ENCODE assay signal across 14 mouse cellular contexts in the genomic region with DNA sequence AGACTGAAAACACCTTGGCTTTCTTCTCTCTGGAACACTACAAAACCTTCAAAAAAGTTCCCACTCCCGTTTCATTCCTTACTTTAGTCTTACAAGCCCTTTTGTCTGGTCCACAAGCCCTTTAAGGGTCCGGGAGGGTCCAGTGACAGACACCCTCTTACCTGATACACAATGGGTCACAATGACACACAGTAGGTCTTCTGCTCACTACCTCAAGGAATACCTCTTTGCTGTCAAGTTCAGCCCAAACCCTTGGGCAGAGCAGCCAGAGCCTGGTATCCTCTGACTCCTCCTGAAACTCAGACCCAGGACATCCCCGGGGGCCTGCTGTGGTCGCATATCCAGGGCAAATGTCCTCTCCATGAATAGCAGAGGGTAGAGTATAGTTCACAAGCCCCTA. TPM values are rescaled to one million over a fixed set of nuclear protein-coding genes. Genes with fewer than 3 reads are reported as not detected.
"Had no signal": no experiment of that assay in that cellular context is flagged by ENCODE, and none has a peak within 500 bp of the region (broad histone marks: within the 10 kb centered on the region; RNA-seq: fewer than 3 reads in every experiment).

No protein-coding gene starts in this region.

- H3K9me3 ChIP-seq: limb, embryonic 15.5 days; liver, embryonic 12.5 days; midbrain, embryonic 10.5 days; neural tube, embryonic 15.5 days had no signal

- H3K9ac ChIP-seq: limb, embryonic 15.5 days; liver, embryonic 12.5 days; lung, embryonic 14.5 days; neural tube, embryonic 15.5 days had no signal

- DNase-seq: kidney, postnatal 25 days; lung, embryonic 14.5 days; lung, postnatal 10 days; lung, postnatal 4 days; midbrain, embryonic 14.5 days; right cerebral cortex, adult 18-20 months; right cerebral cortex, postnatal 25 days had no signal

- H3K4me3 ChIP-seq: left cerebral cortex, adult 2 months; limb, embryonic 15.5 days; liver, embryonic 12.5 days; midbrain, embryonic 10.5 days; myocyte; neural tube, embryonic 15.5 days had no signal

- H3K27ac ChIP-seq: left cerebral cortex, adult 2 months; limb, embryonic 15.5 days; liver, embryonic 12.5 days; neural tube, embryonic 15.5 days; stomach, postnatal 0 days had no signal

- H3K36me3 ChIP-seq: midbrain, embryonic 10.5 days; neural tube, embryonic 15.5 days had no signal

- H3K4me2 ChIP-seq: limb, embryonic 15.5 days; lung, embryonic 14.5 days; neural tube, embryonic 15.5 days had no signal

- H3K27me3 ChIP-seq: limb, embryonic 15.5 days; liver, embryonic 12.5 days; neural tube, embryonic 15.5 days had no signal

RNA-seq across cellular contexts. Expression of a gene that starts 17.8 kb away (rescaled TPM):
- polyA plus RNA-seq: liver, embryonic 12.5 days; lung, embryonic 14.5 days had no signal
